Mouse (Mus musculus) cerebellum, adult 2 months (tissue): ENCODE results near the gene Spats1. TPM values are rescaled to one million over a fixed set of nuclear protein-coding genes. Genes with fewer than 3 reads are reported as not detected.
"Not testable (repeated sequence)": the region's sequence is repeated elsewhere in the genome, so short reads cannot be mapped to it uniquely, and the experiment has no call there.

Source experiments
- DNase-seq, 2 experiments: peaks; one replicate each; pipeline ENCODE4 v3.0.0; 2021
- H3K27ac ChIP-seq: fragments of 200-500 bp; 2 replicates; pipeline ENCODE4 v1.5.1; 2012; ENCODE audit warnings: low read length, control low read depth, inconsistent platforms; ENCODE audit not compliant: insufficient read depth
- H3K27me3 ChIP-seq: fragments of 200-500 bp; 2 replicates; pipeline ENCODE4 v1.6.1; 2012; ENCODE audit warnings: inconsistent platforms, mild to moderate bottlenecking, low read length, moderate library complexity; ENCODE audit not compliant: control insufficient read depth, insufficient read depth
- H3K4me1 ChIP-seq: fragments of 200-500 bp; 2 replicates; pipeline ENCODE4 v1.6.1; 2011; ENCODE audit warnings: low read length; ENCODE audit not compliant: control insufficient read depth, insufficient read depth
- H3K4me3 ChIP-seq: fragments of 200-500 bp; replicated peaks from 2 replicates; pipeline ENCODE3; 2011; ENCODE audit warnings: mild to moderate bottlenecking, low read depth, low read length, control low read depth; ENCODE audit not compliant: insufficient read depth
- CTCF ChIP-seq: fragments of 200-500 bp; IDR thresholded peaks from 2 replicates; pipeline ENCODE4 v1.5.1; 2011; ENCODE audit warnings: low read depth, mild to moderate bottlenecking, control low read depth, low read length, moderate library complexity, borderline replicate concordance; ENCODE audit not compliant: insufficient read depth
- POLR2A ChIP-seq: fragments of 200-500 bp; IDR thresholded peaks from 2 replicates; pipeline ENCODE4 v1.6.1; 2011; ENCODE audit warnings: low read length, control low read depth, borderline replicate concordance; ENCODE audit not compliant: insufficient read depth
- WGBS: fragments of 180-500 bp; shearing (Covaris S2); methylation state at CpG from one replicate; pipeline ENCODE4 v1.1.7; 2018; 5-methylcytosine and 5-hydroxymethylcytosine counted together
- polyA plus RNA-seq: library from polyadenylated mRNA; depleted of rRNA; stranded (reverse); fragments of >200 nt; gene quantifications from 2 replicates; pipeline ENCODE4 v1.2.3, GENCODE M21; 2012

Spats1 gene
- polyA plus RNA-seq, 1 experiment, result 2.6 TPM

DNA sequence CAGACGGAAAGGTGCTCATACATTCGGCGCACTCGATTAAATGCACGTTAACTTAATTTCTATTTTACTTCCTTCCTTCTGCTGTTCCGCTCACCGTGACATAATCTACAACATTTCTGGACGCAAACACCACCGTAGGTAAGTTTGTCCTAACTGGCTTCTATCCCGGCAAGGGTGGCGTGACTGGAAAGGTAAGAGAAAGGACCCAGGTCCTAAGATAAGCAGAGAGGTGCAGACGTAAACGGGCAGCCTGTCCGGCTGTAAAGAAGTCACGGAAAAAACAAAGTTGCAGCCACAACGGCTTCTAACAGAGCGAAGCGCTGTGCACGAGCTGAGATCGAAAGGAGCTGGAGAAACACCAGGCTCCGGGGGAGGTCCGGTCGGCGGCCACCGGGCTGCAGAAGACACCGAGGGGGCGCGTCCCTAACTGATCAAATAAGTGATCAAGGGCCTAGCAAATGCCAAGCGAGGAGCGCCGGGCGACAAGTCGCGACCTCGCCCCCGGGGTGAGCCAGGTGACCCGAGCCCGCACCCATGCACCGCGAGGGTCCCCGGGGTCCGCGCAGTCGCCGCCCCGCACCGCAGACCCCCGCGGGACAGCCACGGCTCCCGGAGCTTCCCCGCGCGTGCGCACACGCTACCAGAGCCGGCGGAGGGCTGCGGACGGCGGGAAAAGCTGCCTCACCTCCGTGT, 42.4 kb downstream of the Spats1 start:
- DNase-seq, result no peak
- TF ChIP-seq CTCF, result no peak
- no peak for TF ChIP-seq POLR2A
- Histone ChIP-seq H3K27me3 (no peaks in the 10 kb centered on the region), H3K4me1 (peaks cover 4% of the 10 kb centered on the region; the same call in 1 of the 2 replicates), H3K4me3 (peak overlapping the region; percentile 88), H3K27ac (peak overlapping the region; percentile 76)
- 1% methylated on average over 62 of the region's 62 CpGs for WGBS

DNA sequence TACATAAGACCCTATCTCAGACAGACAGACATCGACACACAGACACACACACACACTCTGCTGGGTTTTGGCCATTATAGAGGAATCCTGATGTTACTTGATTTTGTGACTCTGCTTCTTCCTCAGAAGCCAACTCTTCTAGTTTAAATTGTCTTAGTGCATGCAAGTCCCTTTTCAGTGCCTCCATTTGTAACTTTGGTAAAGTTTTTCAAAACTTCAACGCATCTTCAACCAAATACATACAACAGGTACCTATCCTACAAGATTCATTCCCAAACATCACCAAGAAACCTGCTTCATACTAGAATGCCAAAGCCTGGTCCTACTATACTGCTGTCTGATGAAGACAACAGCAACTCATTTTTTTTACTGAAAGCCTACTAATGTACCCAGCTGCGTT, 43.2 kb downstream of the Spats1 start:
- no peak overlapping the region for H3K4me3 ChIP-seq
- peaks cover 4% of the 10 kb centered on the region; the same call in 1 of the 2 replicates for H3K4me1 ChIP-seq
- H3K27me3 ChIP-seq, result no peaks in the 10 kb centered on the region
- 62% methylated on average over 3 of the region's 3 CpGs for WGBS
- no peak for TF ChIP-seq CTCF
- TF ChIP-seq POLR2A, result no peak
- no peak overlapping the region for H3K27ac ChIP-seq
- DNase-seq, result no peak

DNA sequence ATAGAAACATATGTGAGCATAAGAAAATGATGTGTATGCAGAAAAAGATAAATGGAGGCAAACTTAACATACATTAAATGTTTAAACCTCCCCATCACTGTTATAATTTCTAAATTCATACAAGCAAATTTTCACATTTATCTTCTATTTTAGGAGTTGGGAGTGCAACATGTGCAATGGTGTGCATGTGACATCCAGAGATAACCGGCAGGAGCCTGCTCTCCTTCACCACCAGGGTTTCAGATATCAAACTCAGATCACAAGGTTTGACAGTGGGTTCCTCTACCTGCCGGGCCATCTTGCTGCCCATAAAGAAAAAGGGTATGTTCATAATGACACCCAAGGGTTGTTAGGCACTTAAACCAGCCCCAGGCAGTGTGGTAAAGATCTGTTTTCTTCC, 57.8 kb downstream of the Spats1 start:
- Histone ChIP-seq H3K27ac (no peak overlapping the region), H3K27me3 (no peaks in the 10 kb centered on the region), H3K4me1 (no peaks in the 10 kb centered on the region), H3K4me3 (no peak overlapping the region)
- WGBS, result 88% methylated on average over 2 of the region's 2 CpGs
- TF ChIP-seq POLR2A, result no peak
- no peak for TF ChIP-seq CTCF
- no peak for DNase-seq

DNA sequence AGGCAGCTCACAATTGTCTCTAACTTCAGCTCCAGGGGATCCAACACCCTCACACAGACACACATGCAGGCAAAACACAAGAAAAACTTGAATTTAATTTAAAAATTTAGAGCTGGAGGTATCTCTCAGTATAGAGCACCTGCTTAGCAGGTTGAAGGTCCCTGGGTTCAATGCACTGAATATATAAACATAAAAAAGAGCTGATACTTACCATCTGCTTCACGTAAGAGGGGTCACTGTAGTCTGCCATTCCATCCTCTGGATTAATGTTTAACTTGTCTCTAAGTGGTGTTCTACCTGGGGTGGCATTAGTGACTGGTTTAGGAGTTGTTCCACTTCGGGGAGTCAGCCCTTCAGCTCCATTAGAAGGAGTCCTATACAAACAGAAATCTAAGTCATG, 63.6 kb downstream of the Spats1 start:
- DNase-seq, H3K27me3 ChIP-seq, H3K4me3 ChIP-seq, H3K4me1 ChIP-seq, H3K27ac ChIP-seq: not testable (repeated sequence)
- WGBS, result 93% methylated on average over 2 of the region's 2 CpGs

DNA sequence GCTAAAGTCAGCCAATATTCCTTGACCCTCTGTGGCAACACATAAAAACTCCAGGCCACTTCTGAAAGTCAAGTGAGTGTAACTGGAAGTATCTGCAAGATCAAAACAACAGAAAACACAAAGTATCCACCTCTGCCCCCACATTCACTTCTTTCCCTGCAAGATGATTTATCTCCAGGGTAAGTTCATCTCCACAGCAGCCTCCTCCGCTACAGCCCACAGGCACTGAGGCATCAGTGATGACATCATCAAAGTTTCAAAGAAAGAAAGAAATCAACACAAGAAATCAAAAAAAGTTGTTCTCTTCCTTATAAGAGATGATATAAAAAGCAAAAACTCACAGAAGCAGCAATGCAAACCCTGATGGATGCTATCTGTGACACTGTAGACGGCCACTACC, 66.5 kb downstream of the Spats1 start:
- no peak for TF ChIP-seq CTCF
- no peak for TF ChIP-seq POLR2A
- Histone ChIP-seq H3K27ac (no peak overlapping the region), H3K4me3 (no peak overlapping the region), H3K27me3 (no peaks in the 10 kb centered on the region), H3K4me1 (no peaks in the 10 kb centered on the region)
- 96% methylated on average over 2 of the region's 2 CpGs for WGBS
- DNase-seq, result no peak

DNA sequence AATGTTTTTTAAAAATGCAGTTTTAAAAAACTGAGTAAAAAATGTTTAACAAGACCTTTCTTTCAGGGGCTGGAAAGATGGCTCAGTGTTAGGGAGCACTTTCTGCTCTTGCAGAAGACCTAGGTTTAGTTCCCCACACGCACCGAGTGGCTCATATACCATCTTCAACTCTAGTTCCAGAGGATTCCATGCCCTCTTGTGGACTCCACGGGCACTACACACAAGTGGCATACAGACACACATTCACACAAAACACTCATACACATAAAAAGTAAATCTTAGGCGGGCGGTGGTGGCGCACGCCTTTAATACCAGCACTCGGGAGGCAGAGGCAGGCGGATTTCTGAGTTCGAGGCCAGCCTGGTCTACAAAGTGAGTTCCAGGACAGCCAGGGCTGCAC, 68.9 kb downstream of the Spats1 start:
- Histone ChIP-seq H3K4me1 (no peaks in the 10 kb centered on the region; the same call in 1 of the 2 replicates), H3K27me3 (no peaks in the 10 kb centered on the region), H3K27ac (no peak overlapping the region), H3K4me3 (no peak overlapping the region)
- no peak for DNase-seq
- TF ChIP-seq POLR2A (no peak), CTCF (no peak)
- 95% methylated on average over 10 of the region's 10 CpGs for WGBS

DNA sequence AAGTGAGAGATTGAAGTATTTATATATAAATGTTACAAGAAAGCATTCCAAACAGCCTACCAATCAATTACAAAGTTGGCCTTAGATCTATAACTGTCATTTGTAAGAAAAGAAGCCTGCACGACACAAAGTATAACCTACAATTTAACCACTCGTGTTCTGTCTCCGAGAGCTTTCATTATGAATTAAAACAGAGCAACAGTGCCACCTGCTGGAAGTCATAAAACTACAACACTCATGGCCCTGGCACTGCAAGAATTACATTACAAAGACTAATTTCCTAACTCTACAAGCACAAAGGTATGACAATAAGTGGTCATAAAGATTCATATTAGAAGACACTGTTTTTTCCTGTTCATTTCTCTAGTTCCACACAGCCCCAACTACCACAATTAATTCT, 72.0 kb downstream of the Spats1 start:
- DNase-seq, result peak; percentile 25 to 48
- WGBS, result 5% methylated on average over 3 of the region's 3 CpGs
- Histone ChIP-seq H3K27me3 (no peaks in the 10 kb centered on the region), H3K4me1 (peaks cover 3% of the 10 kb centered on the region; the same call in 1 of the 2 replicates), H3K4me3 (no peak overlapping the region), H3K27ac (no peak overlapping the region)
- TF ChIP-seq POLR2A (no peak), CTCF (no peak; the same call in 1 of the 2 replicates)

DNA sequence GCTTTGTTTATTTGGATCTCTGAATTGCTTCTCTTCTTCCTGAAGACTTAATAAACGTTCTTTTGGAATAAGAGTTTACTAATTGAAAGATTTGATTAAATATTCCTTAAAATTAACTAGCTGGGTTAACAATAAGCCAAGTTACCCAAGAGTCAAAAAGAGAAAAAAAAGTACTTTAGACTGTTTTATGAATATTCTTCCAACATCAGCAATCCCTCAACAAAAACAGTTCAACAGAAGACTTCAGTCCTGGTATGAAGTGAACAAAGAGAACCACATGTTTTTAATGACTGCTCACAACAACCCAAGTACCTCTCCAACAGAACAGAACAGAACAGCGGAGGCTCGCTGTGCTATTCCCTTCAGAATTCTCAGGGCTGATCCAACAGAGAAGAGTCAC, 72.6 kb downstream of the Spats1 start:
- DNase-seq, result no peak
- TF ChIP-seq CTCF, result no peak
- no peak for TF ChIP-seq POLR2A
- Histone ChIP-seq H3K27ac (no peak overlapping the region), H3K4me3 (no peak overlapping the region), H3K4me1 (peaks cover 3% of the 10 kb centered on the region; the same call in 1 of the 2 replicates), H3K27me3 (no peaks in the 10 kb centered on the region)
- WGBS, result 82% methylated on average over 3 of the region's 3 CpGs
